Mouse (Mus musculus) forebrain, embryonic 14.5 days (tissue): ENCODE results near the gene Ctnnbip1. TPM values are rescaled to one million over a fixed set of nuclear protein-coding genes. Genes with fewer than 3 reads are reported as not detected.

Source experiments
- ATAC-seq: fragments of 200-750 bp; cut with Nextera tagmentation; 2 replicates; pipeline ENCODE4 v1.8.0; 2017; ENCODE audit warnings: mild to moderate bottlenecking, moderate library complexity
- DNase-seq: peaks from one replicate; pipeline ENCODE4 v3.0.0-alpha.2; 2015; ENCODE audit warnings: low spot score
- H3K27ac ChIP-seq: fragments of 300-500 bp; sonication (generic); 2 replicates; pipeline ENCODE4 v1.5.1; 2014; ENCODE audit warnings: low read depth, mild to moderate bottlenecking, control low read depth, low read length, moderate library complexity
- H3K27me3 ChIP-seq: fragments of 300-500 bp; sonication (generic); replicated peaks from 2 replicates; pipeline ENCODE4 v1.6.1; 2014; ENCODE audit warnings: low read length, control low read depth, mixed read lengths; ENCODE audit not compliant: control insufficient read depth, insufficient read depth
- H3K36me3 ChIP-seq: fragments of 300-500 bp; sonication (generic); 2 replicates; pipeline ENCODE4 v1.6.1; 2014; ENCODE audit warnings: low read length, control low read depth; ENCODE audit not compliant: control insufficient read depth, insufficient read depth
- H3K4me1 ChIP-seq: fragments of 300-500 bp; sonication (generic); 2 replicates; pipeline ENCODE4 v1.6.1; 2014; ENCODE audit warnings: antibody characterized with exemption, low read length, control low read depth; ENCODE audit not compliant: control insufficient read depth, insufficient read depth
- H3K4me2 ChIP-seq: fragments of 300-500 bp; sonication (generic); 2 replicates; pipeline ENCODE4 v1.6.1; 2014; ENCODE audit warnings: mild to moderate bottlenecking, control low read depth, low read length
- H3K4me3 ChIP-seq: fragments of 300-500 bp; sonication (generic); 2 replicates; pipeline ENCODE4 v1.5.1; 2014; ENCODE audit warnings: low read depth, low read length, control low read depth
- H3K9ac ChIP-seq: fragments of 300-500 bp; sonication (generic); 2 replicates; pipeline ENCODE4 v1.6.1; 2014; ENCODE audit warnings: mild to moderate bottlenecking, low read length, control low read depth, moderate library complexity
- H3K9me3 ChIP-seq: fragments of 300-500 bp; sonication (generic); replicated peaks from 2 replicates; pipeline ENCODE4 v1.6.1; 2016; ENCODE audit warnings: low read length, control low read depth, mixed read lengths; ENCODE audit not compliant: control insufficient read depth
- WGBS: fragments of 180-500 bp; shearing (Covaris S2); extraction: QIAGEN DNeasy Blood & Tissue Kit; methylation state at CpG from one replicate; pipeline ENCODE4 v1.1.7; 2014; 5-methylcytosine and 5-hydroxymethylcytosine counted together
- polyA plus RNA-seq: library from polyadenylated mRNA; unstranded; fragments of >200 nt; fragmentation: Nextera tagmentation; extraction: Ambion mirVana; gene quantifications from 2 replicates; pipeline ENCODE4 v1.2.1, GENCODE M21; 2014

The Ctnnbip1 gene
- polyA plus RNA-seq, 1 experiment from 2014 or later = 99.1 TPM

DNA sequence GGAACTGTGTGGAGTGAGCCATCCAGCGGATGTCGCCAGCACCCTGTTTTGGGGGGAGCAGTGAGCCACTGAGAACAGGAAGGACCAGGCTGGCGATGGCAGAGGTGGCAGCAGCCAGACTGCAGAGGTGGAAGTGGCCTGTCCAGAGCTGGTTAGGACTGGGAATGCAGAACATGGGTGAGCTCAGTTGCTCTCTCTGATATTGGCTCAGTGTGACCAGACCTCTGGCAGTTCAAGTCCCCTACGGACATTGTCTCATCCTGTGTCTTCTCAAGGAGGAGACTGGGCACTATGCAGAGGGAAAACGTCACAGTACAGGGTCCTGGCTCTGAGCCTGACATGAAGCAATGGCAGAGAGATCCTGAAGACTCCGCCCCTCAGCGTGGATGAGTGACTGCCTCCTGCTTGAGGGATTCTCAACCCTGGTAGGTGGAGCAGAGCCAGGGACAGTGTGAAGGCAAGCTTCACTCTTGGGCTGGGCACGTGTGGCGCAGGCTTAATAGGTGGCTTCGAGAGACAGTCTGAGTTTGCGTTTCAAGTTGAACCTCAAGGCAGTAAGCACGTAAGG lies 79.7 kb downstream of the Ctnnbip1 start:
- no peaks in the 10 kb centered on the region for H3K9me3 ChIP-seq
- H3K27ac ChIP-seq = no peak overlapping the region
- no peak overlapping the region for H3K4me3 ChIP-seq
- H3K36me3 ChIP-seq = no peaks in the 10 kb centered on the region
- WGBS = 66% methylated on average over 12 of the region's 12 CpGs
- peaks cover 9% of the 10 kb centered on the region for H3K4me1 ChIP-seq
- ATAC-seq = peak; percentile 40; the same call in 1 of the 2 replicates
- H3K27me3 ChIP-seq = no peaks in the 10 kb centered on the region
- peak; percentile 66 for DNase-seq
- no peak overlapping the region for H3K9ac ChIP-seq
- no peak overlapping the region for H3K4me2 ChIP-seq

DNA sequence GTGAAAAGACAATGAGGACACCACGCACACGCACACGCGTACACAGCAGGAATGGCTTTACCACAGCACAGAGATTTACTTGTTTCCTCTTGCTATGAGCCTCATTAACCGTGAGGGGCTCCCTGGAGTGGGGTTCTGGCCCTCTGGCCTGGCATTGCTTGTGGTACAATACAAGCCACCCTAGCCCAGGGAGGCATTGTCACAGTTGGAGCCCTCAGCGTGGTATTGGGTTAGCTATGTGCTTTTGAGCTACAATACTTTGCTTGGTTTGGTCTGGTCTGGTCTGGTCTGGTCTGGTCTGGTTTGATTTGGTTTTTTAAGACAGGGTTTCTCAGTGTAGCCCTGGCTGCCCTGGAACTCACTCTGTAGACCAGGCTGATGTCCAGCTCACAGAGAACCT lies 81.5 kb downstream of the Ctnnbip1 start:
- Histone ChIP-seq H3K36me3 (no peaks in the 10 kb centered on the region), H3K9ac (no peak overlapping the region), H3K4me3 (no peak overlapping the region), H3K9me3 (no peaks in the 10 kb centered on the region), H3K27me3 (no peaks in the 10 kb centered on the region), H3K4me2 (no peak overlapping the region), H3K27ac (no peak overlapping the region), H3K4me1 (peaks cover 9% of the 10 kb centered on the region)
- no peak for ATAC-seq
- DNase-seq = no peak
- WGBS = 79% methylated on average over 6 of the region's 6 CpGs

DNA sequence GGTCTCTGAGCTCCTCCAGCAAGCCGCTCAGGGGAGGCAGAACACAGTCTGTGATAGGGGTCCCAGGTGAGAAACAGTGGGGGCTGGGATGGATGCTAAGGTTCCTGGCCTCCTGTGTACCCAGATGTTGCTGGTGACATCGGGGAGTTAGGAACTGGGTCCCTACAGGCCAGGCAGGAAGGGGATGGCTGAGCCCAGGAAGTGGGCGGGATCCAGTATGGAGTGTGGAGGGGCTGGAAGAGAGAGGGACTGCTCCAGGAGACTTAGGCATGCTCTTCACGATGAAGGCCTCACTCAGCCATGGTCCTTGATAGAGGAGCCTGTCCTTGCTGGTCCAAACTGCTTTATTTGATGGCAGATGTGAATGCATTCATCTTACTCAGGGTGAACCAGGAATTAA lies 82.1 kb downstream of the Ctnnbip1 start:
- DNase-seq (no peak), ATAC-seq (no peak)
- Histone ChIP-seq H3K9ac (no peak overlapping the region), H3K4me3 (no peak overlapping the region), H3K27ac (no peak overlapping the region), H3K9me3 (no peaks in the 10 kb centered on the region), H3K4me1 (peaks cover 5% of the 10 kb centered on the region), H3K4me2 (no peak overlapping the region), H3K36me3 (no peaks in the 10 kb centered on the region), H3K27me3 (no peaks in the 10 kb centered on the region)
- whole genome bisulfite sequencing = 94% methylated on average over 4 of the region's 4 CpGs

DNA sequence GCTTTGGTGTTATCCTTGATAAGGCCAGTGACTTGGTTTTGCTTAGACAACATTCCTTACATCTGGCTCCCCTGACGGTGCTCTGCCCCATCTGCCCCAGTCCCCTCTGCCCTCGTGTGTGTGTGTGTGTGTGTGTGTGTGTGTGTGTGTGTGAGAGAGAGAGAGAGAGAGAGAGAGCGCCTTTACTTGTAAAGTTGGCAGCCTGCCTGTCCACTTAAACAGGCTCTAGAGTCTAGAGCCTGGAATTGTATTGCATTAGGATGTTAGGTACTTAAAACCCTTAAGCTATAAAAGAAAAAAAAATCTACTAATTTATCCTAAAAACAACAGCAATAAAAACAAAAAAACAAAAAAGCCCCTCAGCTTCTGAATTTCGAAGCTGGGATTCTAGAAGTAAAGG lies 83.4 kb downstream of the Ctnnbip1 start:
- Histone ChIP-seq H3K36me3 (no peaks in the 10 kb centered on the region), H3K4me1 (peaks cover 5% of the 10 kb centered on the region; the same call in 1 of the 2 replicates), H3K9me3 (no peaks in the 10 kb centered on the region), H3K9ac (no peak overlapping the region), H3K4me2 (no peak overlapping the region), H3K27ac (no peak overlapping the region), H3K27me3 (no peaks in the 10 kb centered on the region), H3K4me3 (no peak overlapping the region)
- DNase-seq = peak; percentile 64
- no peak for ATAC-seq
- 28% methylated on average over 4 of the region's 4 CpGs for WGBS

DNA sequence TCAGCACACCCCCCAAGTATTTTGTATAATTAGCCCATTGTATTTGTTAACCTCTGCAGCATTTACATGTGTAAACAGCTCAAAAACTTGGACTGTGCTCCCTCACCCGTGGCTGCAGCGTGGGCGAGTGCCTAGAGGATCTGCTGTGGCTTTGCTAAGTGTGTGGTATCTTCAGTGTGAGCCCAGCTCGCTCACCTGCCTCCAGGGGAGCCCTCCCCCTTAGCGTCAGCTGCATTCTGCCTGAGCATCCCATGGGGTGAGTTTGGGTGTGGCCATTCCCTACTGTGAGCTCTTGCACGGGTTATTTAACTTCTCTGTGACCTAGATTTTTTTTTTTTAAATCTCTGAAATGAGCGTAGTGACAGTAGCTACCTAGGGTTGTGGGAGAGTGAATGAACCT lies 84.2 kb downstream of the Ctnnbip1 start:
- Histone ChIP-seq H3K36me3 (no peaks in the 10 kb centered on the region), H3K9me3 (no peaks in the 10 kb centered on the region), H3K9ac (no peak overlapping the region), H3K4me2 (no peak overlapping the region), H3K27ac (no peak overlapping the region), H3K4me1 (peaks cover 12% of the 10 kb centered on the region; the same call in 1 of the 2 replicates), H3K27me3 (no peaks in the 10 kb centered on the region), H3K4me3 (no peak overlapping the region)
- 42% methylated on average over 7 of the region's 7 CpGs for WGBS
- DNase-seq (no peak), ATAC-seq (no peak)

DNA sequence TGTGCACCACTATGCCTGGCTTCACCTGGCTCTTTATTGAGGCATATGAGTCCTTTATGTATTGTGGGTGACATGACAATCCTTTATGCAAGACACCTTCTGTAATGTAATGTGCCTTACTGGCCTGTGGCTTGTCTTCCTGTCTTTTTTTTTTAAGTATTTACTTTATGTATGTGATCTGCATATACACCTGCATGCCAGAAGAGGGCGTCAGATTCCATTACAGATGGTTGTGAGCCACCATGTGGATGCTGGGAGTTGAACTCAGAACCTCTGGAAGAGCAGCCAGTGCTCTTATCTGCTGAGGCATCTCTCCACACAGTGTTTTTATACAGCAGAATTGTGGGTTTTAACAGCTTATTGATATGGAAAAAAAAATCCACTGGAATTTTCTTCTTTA lies 85.8 kb downstream of the Ctnnbip1 start:
- Histone ChIP-seq H3K4me1 (peaks cover 20% of the 10 kb centered on the region), H3K9me3 (no peaks in the 10 kb centered on the region), H3K27ac (no peak overlapping the region), H3K27me3 (no peaks in the 10 kb centered on the region), H3K9ac (no peak overlapping the region), H3K36me3 (no peaks in the 10 kb centered on the region), H3K4me2 (no peak overlapping the region), H3K4me3 (no peak overlapping the region)
- ATAC-seq (no peak), DNase-seq (no peak)
- 71% methylated on average over 1 of the region's 1 CpGs for WGBS

DNA sequence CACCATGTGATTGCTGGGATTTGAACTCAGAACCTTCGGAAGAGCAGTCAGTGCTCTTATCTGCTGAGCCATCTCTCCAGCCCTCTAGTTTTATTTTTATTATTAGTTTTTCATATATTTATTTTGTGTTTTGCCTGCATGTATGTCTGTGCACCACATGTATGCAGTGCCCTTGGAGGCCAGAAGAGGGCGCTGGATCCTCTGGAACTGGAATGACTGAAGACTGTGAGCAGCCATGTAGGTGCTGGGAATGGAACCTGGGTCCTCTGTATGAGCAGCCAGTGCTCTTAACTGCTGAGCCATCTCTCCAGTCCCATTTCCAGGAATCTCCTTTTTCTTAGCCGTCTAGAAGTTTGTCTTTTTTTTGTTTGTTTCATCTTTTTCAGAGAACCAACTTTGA lies 86.5 kb downstream of the Ctnnbip1 start:
- Histone ChIP-seq H3K4me1 (peaks cover 26% of the 10 kb centered on the region), H3K27me3 (no peaks in the 10 kb centered on the region), H3K27ac (no peak overlapping the region), H3K9ac (no peak overlapping the region), H3K9me3 (no peaks in the 10 kb centered on the region), H3K4me2 (no peak overlapping the region), H3K36me3 (no peaks in the 10 kb centered on the region), H3K4me3 (no peak overlapping the region)
- DNase-seq (no peak), ATAC-seq (no peak)
- 80% methylated on average over 3 of the region's 3 CpGs for WGBS

DNA sequence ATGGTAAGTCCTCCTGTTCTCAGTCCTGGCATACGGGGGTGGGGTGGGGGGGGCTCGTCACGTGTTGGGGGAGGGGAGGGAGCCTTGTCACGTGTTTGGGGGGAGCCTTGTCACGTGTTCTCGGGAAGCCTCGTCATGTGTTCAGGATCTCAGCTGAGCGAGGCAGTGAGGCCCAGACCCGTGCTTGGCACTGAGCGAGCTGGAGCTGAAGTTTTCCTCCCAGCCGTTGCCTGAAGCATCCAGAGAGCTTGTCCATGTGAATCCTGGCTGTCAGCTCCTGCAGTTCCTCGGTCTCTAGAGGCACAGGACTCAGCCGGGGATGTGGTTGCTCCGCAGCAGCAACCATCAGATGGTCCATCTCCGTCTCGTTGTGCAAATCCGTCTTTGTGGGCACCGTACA lies 88.0 kb downstream of the Ctnnbip1 start:
- Histone ChIP-seq H3K36me3 (no peaks in the 10 kb centered on the region), H3K27ac (no peak overlapping the region), H3K9me3 (no peaks in the 10 kb centered on the region), H3K4me2 (no peak overlapping the region), H3K4me3 (no peak overlapping the region), H3K27me3 (no peaks in the 10 kb centered on the region), H3K4me1 (peaks cover 27% of the 10 kb centered on the region), H3K9ac (no peak overlapping the region)
- ATAC-seq (no peak), DNase-seq (no peak)
- 78% methylated on average over 18 of the region's 18 CpGs for WGBS

DNA sequence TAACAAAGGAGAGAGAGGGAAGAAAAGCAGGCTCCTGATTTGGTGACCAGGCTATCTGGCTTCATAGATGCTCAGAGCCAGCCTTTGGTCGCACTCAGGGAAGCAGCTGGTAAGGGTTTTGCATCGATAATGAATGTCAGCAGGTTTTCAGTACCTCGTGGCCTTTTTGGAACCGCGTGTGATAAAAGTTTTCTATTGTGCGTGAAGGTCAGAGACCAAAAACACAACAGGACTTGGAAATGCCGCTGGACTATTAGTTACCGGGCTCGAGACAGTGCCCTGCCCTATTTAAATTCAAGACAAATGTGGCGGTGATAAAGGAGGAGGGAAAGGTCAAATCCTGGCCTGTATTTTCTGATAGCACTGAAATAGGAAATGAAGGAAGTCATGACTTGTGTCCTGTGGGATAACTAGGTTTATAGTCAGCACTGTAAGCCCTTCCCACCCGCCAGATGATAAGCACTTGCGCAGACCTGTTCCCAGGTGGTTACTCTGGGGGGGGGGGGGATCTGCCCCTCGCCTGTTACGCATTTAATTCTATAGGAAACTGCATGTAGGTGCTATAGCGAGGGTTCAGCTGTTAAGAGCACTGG lies 88.8 kb downstream of the Ctnnbip1 start:
- Histone ChIP-seq H3K27me3 (no peaks in the 10 kb centered on the region), H3K9me3 (no peaks in the 10 kb centered on the region), H3K4me2 (no peak overlapping the region), H3K9ac (0 out of 2 replicates have a peak overlapping the region, but pooled peaks have one; percentile 8), H3K36me3 (no peaks in the 10 kb centered on the region), H3K27ac (no peak overlapping the region; the same call in 1 of the 2 replicates), H3K4me3 (no peak overlapping the region), H3K4me1 (peaks cover 27% of the 10 kb centered on the region)
- WGBS = 68% methylated on average over 15 of the region's 15 CpGs
- DNase-seq (no peak), ATAC-seq (no peak)
